Mouse (Mus musculus) cerebellum, adult 9-11 months (tissue): ENCODE data around the gene Ube2e1.
"Not testable (repeated sequence)": the region's sequence is repeated elsewhere in the genome, so short reads cannot be mapped to it uniquely, and the experiment has no call there.

Source experiments
- DNase-seq: peaks from one replicate; pipeline ENCODE4 v3.0.0; 2022

Gene Ube2e1

GRCm38 (mm10) chr14:18317457-18318411, 13.9 kb downstream of the Ube2e1 start:
- no peak for DNase-seq

GRCm38 (mm10) chr14:18304165-18304564, 27.5 kb downstream of the Ube2e1 start:
- DNase-seq: no peak

GRCm38 (mm10) chr14:18303262-18303661, 28.4 kb downstream of the Ube2e1 start:
- peak; percentile 37 for DNase-seq

DNA sequence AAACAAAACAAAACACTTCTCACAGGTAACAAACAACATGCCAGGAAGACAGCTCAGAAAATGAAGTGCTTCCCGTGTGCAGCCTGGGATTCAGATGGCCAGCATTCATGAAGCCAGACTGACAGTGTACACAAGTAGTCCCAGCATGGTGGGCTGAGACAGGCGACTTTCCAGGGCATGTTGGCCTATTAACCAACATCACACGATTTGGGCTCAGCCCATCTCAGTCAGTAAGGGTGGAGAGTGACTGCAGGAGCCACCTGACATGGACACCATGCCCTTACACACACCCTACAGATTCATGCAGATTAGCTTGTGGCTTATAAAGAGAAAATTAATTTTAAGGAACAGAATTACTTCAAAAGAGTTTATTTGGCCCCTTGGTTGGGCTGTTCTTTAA, 28.9 kb downstream of the Ube2e1 start:
- no peak for DNase-seq

GRCm38 (mm10) chr14:18301591-18301990, 30.1 kb downstream of the Ube2e1 start:
- DNase-seq: no peak

GRCm38 (mm10) chr14:18300676-18301075, 31.0 kb downstream of the Ube2e1 start:
- DNase-seq: no peak

DNA sequence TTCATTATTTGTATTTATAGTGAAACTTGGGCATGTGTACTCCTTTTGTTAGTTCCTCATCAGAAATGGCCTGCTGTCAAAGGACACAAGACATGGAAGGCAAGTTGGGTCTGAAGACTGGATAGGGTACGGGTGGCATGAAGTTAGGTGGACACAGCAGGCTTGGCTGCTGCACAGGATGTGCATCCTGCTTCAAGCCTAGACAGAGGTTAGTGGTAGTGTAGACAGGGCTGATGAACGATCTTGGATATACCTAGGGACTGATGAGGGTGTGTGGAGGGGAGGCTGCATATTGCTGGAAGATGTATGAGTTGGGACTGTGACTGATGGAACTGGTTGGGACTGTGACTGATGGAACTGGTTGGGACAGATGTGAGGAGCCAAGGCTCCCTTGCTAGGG, 32.8 kb downstream of the Ube2e1 start:
- DNase-seq: no peak

DNA sequence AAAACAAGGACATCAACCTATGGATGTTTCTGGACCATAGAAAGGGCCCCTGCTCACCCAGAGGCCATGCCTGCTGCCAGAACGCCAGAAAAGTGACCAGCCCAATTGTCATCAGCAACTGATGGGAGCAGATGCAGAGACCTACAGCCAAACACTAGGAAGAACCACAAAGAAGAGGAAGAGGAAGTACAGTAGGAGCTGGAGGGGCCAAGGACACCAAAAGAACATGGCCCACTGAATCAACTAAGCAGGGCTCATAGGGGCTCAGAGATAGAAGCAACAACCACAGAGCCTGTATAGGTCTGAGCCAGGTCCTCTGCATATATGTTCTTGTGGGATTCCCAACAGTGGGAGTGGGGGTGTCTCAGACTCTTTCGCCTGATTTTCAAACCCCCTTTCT, 34.2 kb downstream of the Ube2e1 start:
- DNase-seq: no peak

DNA sequence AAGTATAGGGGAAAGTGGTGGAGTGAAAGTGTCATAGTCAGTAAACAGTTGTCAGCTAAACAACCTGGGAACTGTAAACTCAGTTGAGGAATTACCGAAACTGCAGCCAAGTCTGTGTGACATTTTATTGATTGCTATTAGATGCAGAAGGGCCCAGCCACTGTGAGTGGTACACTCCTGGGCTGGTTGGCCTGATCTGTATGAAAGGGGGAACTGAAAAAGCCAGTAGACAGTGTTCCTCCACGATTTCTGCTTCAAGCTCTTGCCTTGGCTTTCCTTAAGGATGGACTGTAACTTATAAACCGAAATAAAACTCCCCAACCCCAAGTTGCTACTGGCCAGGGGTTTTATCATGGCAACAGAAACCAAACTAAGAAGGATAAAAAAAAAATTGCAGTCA, 39.1 kb downstream of the Ube2e1 start:
- DNase-seq: no peak

- no peak for DNase-seq
These were observed 39.5 kb downstream of the Ube2e1 start for GRCm38 (mm10) chr14:18292111-18292510.

- DNase-seq: no peak
These were observed 44.3 kb downstream of the Ube2e1 start for GRCm38 (mm10) chr14:18287391-18287790.

DNA sequence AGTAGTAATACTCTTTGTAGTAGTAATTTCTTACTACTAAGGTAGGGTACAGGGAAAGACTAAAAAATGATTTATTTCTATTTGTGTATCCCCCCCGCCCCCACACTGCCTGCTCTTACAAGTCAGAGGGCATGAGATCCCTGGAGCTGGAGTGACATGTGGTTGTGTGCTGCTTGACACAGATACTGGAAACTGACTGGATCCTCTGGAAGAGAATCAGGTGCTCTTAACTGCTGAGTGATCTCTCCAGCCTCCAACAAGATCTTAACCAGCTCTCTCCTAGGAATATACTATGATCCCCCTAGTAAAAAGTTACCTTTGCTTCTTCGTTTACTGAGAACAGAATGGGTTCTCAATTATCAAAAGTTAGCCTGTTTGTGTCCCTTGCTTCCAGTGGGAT, 45.2 kb downstream of the Ube2e1 start:
- DNase-seq: no peak

DNA sequence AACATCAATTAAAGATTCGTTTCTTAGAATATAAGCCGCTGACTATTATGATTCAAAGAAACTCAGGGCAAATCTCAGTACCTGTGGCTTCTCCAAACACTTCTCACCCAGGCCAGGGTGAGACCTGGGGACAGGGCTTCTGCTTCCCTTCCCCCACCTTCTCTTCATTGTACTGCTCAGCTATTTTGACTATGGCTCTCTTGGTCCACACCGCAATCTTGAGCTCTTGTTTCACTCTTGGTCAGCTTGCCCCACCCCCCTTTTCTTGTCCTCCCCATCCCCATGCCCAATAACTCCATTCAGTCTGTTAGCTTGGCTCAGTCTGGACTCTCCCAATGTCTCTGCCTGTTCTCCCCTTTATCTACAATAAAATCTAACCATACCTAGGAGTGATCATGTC, 46.2 kb downstream of the Ube2e1 start:
- no peak for DNase-seq

DNA sequence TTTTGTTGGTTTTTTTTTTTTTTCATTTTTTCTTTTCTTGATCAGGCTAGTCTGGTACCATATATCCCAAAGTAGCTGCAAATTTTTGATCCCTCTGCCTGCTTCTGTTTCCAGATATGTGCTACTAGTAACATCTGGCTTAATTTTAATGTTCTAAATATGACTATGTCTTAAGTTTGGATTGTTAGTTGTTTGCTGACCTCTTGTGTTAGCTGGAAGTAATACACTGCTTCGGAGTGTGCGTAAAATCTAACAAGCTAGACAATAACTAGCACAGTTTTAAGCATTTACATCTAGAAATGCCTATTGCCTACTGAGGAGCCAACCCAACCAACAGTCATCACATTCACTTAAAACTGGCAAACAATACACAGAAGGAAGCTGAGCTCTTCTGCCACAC, 47.1 kb downstream of the Ube2e1 start:
- DNase-seq: no peak

- no peak for DNase-seq
These were observed 51.3 kb downstream of the Ube2e1 start for GRCm38 (mm10) chr14:18280375-18280774.

GRCm38 (mm10) chr14:18274526-18274925, 57.1 kb downstream of the Ube2e1 start:
- no peak for DNase-seq

GRCm38 (mm10) chr14:18271666-18272065, 60.0 kb downstream of the Ube2e1 start:
- DNase-seq: peak; percentile 46

DNA sequence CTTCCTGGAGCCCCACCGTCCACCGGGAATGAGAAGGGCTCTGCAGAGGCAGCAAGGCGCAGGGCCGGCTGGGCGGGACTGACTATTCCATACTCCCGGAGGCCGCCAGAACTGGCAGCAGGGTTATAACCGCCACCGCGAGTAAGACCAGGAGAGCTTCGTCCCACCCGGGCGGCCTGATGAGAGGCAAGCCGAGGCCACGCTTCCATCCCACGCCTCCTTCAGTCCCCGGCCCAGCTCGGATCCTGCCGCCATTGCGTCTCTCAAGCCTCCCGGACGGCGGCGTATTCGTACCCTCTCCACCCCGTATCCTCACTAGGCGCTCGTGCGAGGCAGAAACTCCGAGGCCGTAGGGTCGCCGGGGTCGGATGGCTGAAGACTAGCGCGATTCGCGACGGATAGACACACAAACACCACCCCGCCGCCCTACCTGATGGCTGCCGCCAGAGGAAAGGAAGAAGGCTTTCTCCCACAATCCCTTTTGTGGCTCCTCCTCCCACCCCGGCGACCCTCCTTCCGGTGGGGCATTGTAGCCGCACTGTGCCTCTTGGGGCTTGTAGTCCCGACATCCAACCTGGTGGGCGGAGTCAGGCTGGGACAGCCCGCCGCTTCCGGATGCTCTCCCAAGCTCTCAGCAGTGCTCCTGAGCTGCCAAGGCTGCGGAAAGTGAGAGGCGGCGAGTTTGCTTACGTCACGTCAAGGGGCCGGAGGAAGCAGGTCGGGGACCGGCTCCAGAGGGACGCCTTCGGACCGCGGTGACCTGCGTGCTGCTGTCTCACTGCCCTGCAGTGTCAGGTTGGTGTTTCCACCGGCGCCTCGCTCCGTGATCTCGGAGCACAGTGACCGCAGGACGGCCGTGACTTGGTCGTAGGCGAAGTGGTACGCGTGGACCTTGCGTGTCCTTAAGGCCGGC, 60.9 kb downstream of the Ube2e1 start, which contains the start of the genes Nkiras1 and Rpl15:
Gene Nkiras1 (plus strand): TSS at position 608 of the 913 bp plus-strand sequence.
Gene Rpl15 (minus strand): TSS at position 863 of the 913 bp plus-strand sequence.
- DNase-seq: peak; percentile 100

DNA sequence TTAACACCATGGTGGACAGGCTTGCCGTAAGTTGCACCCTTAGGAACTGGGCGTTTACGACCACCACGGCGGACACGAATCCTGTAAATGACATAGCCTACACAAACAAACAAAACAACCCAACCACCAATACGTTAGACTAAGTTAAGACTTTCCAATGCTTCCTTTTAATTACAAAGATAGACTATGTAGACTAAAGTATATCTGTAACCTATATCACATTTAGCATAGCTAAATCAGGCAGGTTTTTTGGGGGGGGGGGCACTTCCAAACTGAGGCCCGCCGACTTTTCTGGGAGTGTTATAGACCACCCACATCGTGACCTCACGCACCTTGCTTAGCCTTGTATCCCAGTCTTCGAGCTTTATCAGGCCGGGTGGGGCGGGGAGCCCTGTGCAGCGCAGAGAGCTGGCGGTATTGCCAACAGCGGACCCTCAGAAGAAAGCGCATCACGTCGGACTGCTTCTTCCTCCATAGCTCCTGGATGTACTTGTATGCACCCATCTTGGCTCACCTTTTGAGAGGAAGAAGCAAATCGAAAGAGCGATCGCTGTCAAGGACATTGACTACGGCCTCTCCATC, 61.6 kb downstream of the Ube2e1 start:
- not testable (repeated sequence) for DNase-seq

DNA sequence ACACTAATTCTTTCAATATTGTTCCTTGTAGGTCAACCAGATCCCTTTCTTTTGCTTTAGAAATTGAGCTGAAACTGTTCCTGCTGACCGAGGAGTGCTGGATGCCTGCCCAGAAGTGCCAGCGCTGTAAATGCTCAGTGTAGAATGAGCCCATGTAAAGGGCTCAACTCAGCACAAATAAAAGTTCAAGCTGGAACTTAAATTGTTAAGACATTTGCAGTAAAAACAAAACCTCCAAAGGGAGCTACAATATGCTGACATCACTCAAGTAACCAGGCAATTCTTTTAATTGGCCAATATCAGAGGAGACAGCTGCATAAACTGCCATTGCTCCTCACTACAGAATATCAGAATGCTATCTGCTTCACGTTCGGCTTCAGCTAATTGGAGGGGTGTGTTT, 68.2 kb downstream of the Ube2e1 start:
- no peak for DNase-seq

- DNase-seq: no peak
These were observed 70.5 kb downstream of the Ube2e1 start for GRCm38 (mm10) chr14:18261203-18261602.

DNA sequence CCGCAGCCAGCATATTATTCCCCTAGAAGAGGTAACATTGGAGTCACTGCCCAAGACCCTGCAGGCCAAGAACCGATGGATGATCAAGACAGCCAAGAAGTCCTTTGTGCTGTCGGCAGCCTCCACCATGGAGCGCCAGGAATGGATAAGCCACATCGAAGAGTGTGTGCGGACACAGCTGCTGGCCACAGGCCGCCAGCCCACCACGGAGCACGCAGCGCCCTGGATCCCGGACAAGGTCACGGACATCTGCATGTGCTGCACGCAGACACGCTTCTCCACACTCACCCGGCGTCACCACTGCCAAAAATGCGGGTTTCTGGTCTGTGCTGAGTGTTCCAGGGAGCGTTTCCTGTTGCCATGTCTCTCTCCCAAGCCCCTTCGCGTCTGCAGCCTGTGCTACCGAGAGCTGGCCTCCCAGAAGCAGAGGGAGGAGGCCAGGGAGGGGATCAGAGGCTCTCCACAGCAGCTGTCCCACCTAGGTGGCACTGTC, 89.0 kb downstream of the Ube2e1 start:
- no peak for DNase-seq

DNA sequence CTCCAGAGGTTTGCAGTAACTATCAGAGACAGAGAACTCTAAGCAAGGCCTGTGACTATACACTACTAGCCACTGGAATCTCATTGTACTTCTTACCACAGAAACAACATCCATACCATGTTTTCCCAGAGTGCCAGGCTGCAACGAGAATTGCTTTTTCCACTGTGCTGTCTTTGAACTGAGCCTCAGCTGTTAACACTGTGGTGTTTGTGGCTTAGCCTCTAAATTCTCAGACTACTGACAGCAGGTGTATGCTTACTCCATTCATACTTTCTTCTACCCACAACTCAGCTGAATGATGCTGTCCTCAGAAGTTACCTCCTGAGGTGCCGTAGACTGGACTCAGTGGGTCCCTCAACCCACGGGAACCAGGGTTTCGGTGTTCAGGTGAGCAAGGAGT, 89.9 kb downstream of the Ube2e1 start:
- DNase-seq: no peak
